10 mouse cellular contexts compared by ENCODE assay signal in the genomic region with DNA sequence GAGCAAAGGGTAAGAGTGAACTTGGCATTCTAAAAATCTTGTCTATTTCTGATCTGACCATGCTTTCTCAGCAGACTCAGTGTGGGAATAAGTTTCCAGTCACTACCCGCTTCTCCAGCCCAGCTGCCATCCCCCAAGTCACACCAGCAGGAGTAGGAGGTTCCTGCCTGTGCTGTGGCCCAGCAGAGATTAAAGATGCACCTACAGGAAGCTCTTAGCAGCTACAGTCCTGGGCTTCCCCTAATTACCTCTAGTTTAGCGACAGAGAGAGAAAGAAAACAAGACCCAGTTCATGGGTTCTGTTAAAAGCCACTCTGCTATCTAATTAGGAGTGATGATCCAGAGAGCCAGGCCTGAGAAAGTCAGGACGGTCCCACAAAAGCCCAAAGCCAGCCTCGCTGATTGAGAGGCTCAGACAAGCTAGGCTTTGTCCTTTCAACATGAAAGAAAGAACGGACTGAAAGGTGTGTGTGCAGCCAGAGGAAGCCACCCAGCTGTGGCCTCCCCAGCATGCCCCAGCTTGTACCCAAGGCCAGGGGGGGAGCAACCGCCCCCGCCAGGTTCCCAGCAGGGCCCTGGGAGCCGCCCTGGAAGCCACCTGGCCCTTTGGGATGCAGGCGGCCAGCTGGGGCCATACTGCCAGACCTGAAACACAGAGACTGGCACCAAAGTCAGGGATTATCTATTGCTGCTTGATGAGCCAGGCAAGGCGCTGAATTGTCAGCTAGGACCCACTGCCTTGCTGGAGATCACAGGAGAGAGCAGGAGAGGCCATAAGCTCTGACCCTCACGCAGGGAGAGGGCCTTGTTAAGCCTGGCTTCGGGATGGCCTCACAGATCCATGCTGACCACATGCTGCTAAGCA. TPM values are rescaled to one million over a fixed set of nuclear protein-coding genes. Genes with fewer than 3 reads are reported as not detected.
DNase-seq lines count a peak whose midpoint lies in the region; ATAC-seq and TF ChIP-seq lines count a peak whose summit lies in the region.
"Had no signal": no experiment of that assay in that cellular context is flagged by ENCODE, and none has a peak within 500 bp of the region (broad histone marks: within the 10 kb centered on the region; RNA-seq: fewer than 3 reads in every experiment).

No protein-coding gene starts in this region.

- intact Hi-C loops in gastrocnemius, postnatal 36 days (cut with DNase I): no loop called here

- H3K27me3 ChIP-seq in lung, embryonic 14.5 days (ENCODE audit: insufficient read depth, low read length): peaks cover 34% of the 10 kb centered on the region
- peaks cover 23% of the 10 kb centered on the region for H3K27me3 ChIP-seq in embryonic facial prominence, embryonic 13.5 days
- peaks cover 74% of the 10 kb centered on the region for H3K27me3 ChIP-seq in neural tube, embryonic 15.5 days (replicated peaks)

- H3K9ac ChIP-seq in lung, embryonic 14.5 days: peak overlapping the region; percentile 11
- H3K9ac ChIP-seq in embryonic facial prominence, embryonic 13.5 days: peak overlapping the region; percentile 88
- no peak overlapping the region for H3K9ac ChIP-seq in neural tube, embryonic 15.5 days (replicated peaks)

- H3K36me3 ChIP-seq in lung, embryonic 14.5 days (ENCODE audit: insufficient read depth): no peaks in the 10 kb centered on the region
- H3K36me3 ChIP-seq in embryonic facial prominence, embryonic 13.5 days: no peaks in the 10 kb centered on the region
- no peaks in the 10 kb centered on the region for H3K36me3 ChIP-seq in neural tube, embryonic 15.5 days

- 52% methylated on average over 12 of the region's 12 CpGs for WGBS in lung, embryonic 14.5 days
- WGBS in embryonic facial prominence, embryonic 13.5 days: 21% methylated on average over 12 of the region's 12 CpGs
- WGBS in neural tube, embryonic 15.5 days: 16% methylated on average over 12 of the region's 12 CpGs

- no peaks in the 10 kb centered on the region for H3K9me3 ChIP-seq in lung, embryonic 14.5 days (ENCODE audit: low read depth, low read length)
- no peaks in the 10 kb centered on the region for H3K9me3 ChIP-seq in embryonic facial prominence, embryonic 13.5 days
- H3K9me3 ChIP-seq in neural tube, embryonic 15.5 days (replicated peaks): no peaks in the 10 kb centered on the region

- DNase-seq in lung, embryonic 14.5 days: no peak
- DNase-seq in lung, postnatal 36 days: no peak
- DNase-seq in gastrocnemius, postnatal 36 days: no peak
- no peak for DNase-seq in yolk sac, embryonic 10.5 days (ENCODE audit: low spot score)

- no peak for TF ChIP-seq CTCF in lung, embryonic 14.5 days (IDR thresholded peaks at IDR 0.05; ENCODE audit: low read depth)

- no peak overlapping the region; the same call in 1 of the 2 replicates for H3K27ac ChIP-seq in lung, embryonic 14.5 days (ENCODE audit: low read depth)
- peak overlapping the region; percentile 93 for H3K27ac ChIP-seq in embryonic facial prominence, embryonic 13.5 days
- H3K27ac ChIP-seq in neural tube, embryonic 15.5 days (replicated peaks): peak overlapping the region; percentile 4

- peak overlapping the region; percentile 100 for H3K4me2 ChIP-seq in lung, embryonic 14.5 days
- peak overlapping the region; percentile 91 for H3K4me2 ChIP-seq in embryonic facial prominence, embryonic 13.5 days
- peak overlapping the region; percentile 85 for H3K4me2 ChIP-seq in neural tube, embryonic 15.5 days

- peaks cover 26% of the 10 kb centered on the region for H3K4me1 ChIP-seq in lung, embryonic 14.5 days (ENCODE audit: insufficient read depth)
- H3K4me1 ChIP-seq in embryonic facial prominence, embryonic 13.5 days: peaks cover 74% of the 10 kb centered on the region
- H3K4me1 ChIP-seq in neural tube, embryonic 15.5 days: peaks cover 70% of the 10 kb centered on the region

- ATAC-seq in lung, embryonic 14.5 days (ENCODE audit: insufficient read depth): no peak
- ATAC-seq in embryonic facial prominence, embryonic 13.5 days (ENCODE audit: insufficient number of reproducible peaks, insufficient read depth, low FRiP score, low TSS enrichment, low read depth): no peak
- peak; percentile 77 for ATAC-seq in inflammation-experienced regulatory T-cells, adult 6 months
- ATAC-seq in neural tube, embryonic 15.5 days (ENCODE audit: low FRiP score): no peak
- no peak for ATAC-seq in cerebellum, adult (ENCODE audit: insufficient number of reproducible peaks, low FRiP score, low TSS enrichment)

- peak overlapping the region; percentile 58 for H3K4me3 ChIP-seq in lung, embryonic 14.5 days (ENCODE audit: low read depth, low read length)
- peak overlapping the region; percentile 77 for H3K4me3 ChIP-seq in embryonic facial prominence, embryonic 13.5 days
- H3K4me3 ChIP-seq in neural tube, embryonic 15.5 days (replicated peaks): peak overlapping the region; percentile 45
- H3K4me3 ChIP-seq: erythroblast, embryonic 14.5 days had no signal

RNA-seq across cellular contexts. Expression of a gene that starts 2.6 kb away (rescaled TPM):
- 9.6 and 10.7 TPM in 2 replicates for polyA plus RNA-seq in lung, embryonic 14.5 days (2014; fragmentation: Nextera tagmentation; extraction: Ambion mirVana)
- polyA plus RNA-seq in embryonic facial prominence, embryonic 13.5 days (2015; fragmentation: Nextera tagmentation; extraction: Ambion mirVana): 41.6 and 43.6 TPM in 2 replicates
- polyA plus RNA-seq in inflammation-experienced regulatory T-cells, adult 6 months (2017; shearing (Covaris generic)): 10 to 100 TPM in 2 of 3 experiments, 1 to 10 TPM in 1; 5.9 to 16.6 (median 14.8) TPM
- 13.4 and 13.7 TPM in 2 replicates for polyA plus RNA-seq in neural tube, embryonic 15.5 days (2015; fragmentation: Nextera tagmentation; extraction: Ambion mirVana)
- total RNA-seq in gastrocnemius, postnatal 36 days (2021): under 1 TPM; 0.37 to 0.74 TPM
- polyA plus RNA-seq: erythroblast, embryonic 14.5 days had no signal

RNA-seq across cellular contexts. Expression of a gene that starts 39.9 kb away (rescaled TPM):
- 0.13 and 0.15 TPM in 2 replicates for polyA plus RNA-seq in lung, embryonic 14.5 days (2014; fragmentation: Nextera tagmentation; extraction: Ambion mirVana)
- polyA plus RNA-seq in embryonic facial prominence, embryonic 13.5 days (2015; fragmentation: Nextera tagmentation; extraction: Ambion mirVana): 2.8 and 3.9 TPM in 2 replicates
- polyA plus RNA-seq in inflammation-experienced regulatory T-cells, adult 6 months (2017; shearing (Covaris generic)): 1 to 10 TPM; 4.6 to 6.3 (median 6.0) TPM
- polyA plus RNA-seq in neural tube, embryonic 15.5 days (2015; fragmentation: Nextera tagmentation; extraction: Ambion mirVana): 0.44 and 1.1 TPM in 2 replicates
- under 1 TPM in 1 of 2 experiments, not detected in 1; 0.51 TPM for total RNA-seq in gastrocnemius, postnatal 36 days (2021)
- total RNA-seq: layer of hippocampus, postnatal 25 days had no signal
